Mouse (Mus musculus) spleen, adult 12 weeks (tissue): ENCODE results near the gene Nob1.
A peak's percentile ranks its signal among the peaks of the same experiment; 100 is the strongest.

Source experiments
- DNase-seq: peaks from one replicate; pipeline ENCODE4 v3.0.0; 2022; ENCODE audit warnings: low spot score

Nob1 gene

GRCm38 (mm10) chr8:107435962-107436831, 11.3 kb upstream of the Nob1 start, which contains the start of gene Wwp2:
TSS of gene Wwp2 (plus strand) at chr8:107436365.
- DNase-seq: peak; percentile 79

GRCm38 (mm10) chr8:107435421-107435961, 10.6 kb upstream of the Nob1 start:
- no peak for DNase-seq

GRCm38 (mm10) chr8:107430821-107431220, 6.0 kb upstream of the Nob1 start:
- DNase-seq: no peak

GRCm38 (mm10) chr8:107425230-107425597, 363 bp upstream of the Nob1 start:
- DNase-seq: no peak

GRCm38 (mm10) chr8:107424176-107424575, 675 bp downstream of the Nob1 start:
- no peak for DNase-seq

GRCm38 (mm10) chr8:107417001-107417400, 7.8 kb downstream of the Nob1 start:
- no peak for DNase-seq

GRCm38 (mm10) chr8:107413881-107414280, 11.0 kb downstream of the Nob1 start:
- no peak for DNase-seq

- no peak for DNase-seq
Measured at GRCm38 (mm10) chr8:107412552-107412951, 12.3 kb downstream of the Nob1 start.

GRCm38 (mm10) chr8:107411391-107411790, 13.5 kb downstream of the Nob1 start:
- peak; percentile 34 for DNase-seq

GRCm38 (mm10) chr8:107405935-107406334, 18.9 kb downstream of the Nob1 start:
- no peak for DNase-seq

GRCm38 (mm10) chr8:107404057-107404456, 20.8 kb downstream of the Nob1 start:
- DNase-seq: no peak

- peak; percentile 78 for DNase-seq
Measured at GRCm38 (mm10) chr8:107403038-107403781, 21.6 kb downstream of the Nob1 start, which contains the start of gene Nqo1. TSS of gene Nqo1 (minus strand) at chr8:107403206.

GRCm38 (mm10) chr8:107401866-107402265, 23.0 kb downstream of the Nob1 start:
- DNase-seq: no peak

- no peak for DNase-seq
Measured at GRCm38 (mm10) chr8:107399495-107399894, 25.4 kb downstream of the Nob1 start.

GRCm38 (mm10) chr8:107397665-107398064, 27.2 kb downstream of the Nob1 start:
- no peak for DNase-seq

GRCm38 (mm10) chr8:107396106-107396670, 28.7 kb downstream of the Nob1 start:
- DNase-seq: no peak

- no peak for DNase-seq
Measured at GRCm38 (mm10) chr8:107395397-107395796, 29.5 kb downstream of the Nob1 start.

GRCm38 (mm10) chr8:107391136-107391516, 33.7 kb downstream of the Nob1 start:
- no peak for DNase-seq

- DNase-seq: no peak
Measured at GRCm38 (mm10) chr8:107390476-107391135, 34.2 kb downstream of the Nob1 start.

GRCm38 (mm10) chr8:107389557-107389956, 35.3 kb downstream of the Nob1 start:
- DNase-seq: no peak

GRCm38 (mm10) chr8:107387861-107388260, 37.0 kb downstream of the Nob1 start:
- no peak for DNase-seq

GRCm38 (mm10) chr8:107386642-107387041, 38.2 kb downstream of the Nob1 start:
- DNase-seq: no peak
